Mouse (Mus musculus) testis, adult 2 months (tissue): ENCODE measurements at regions not wholly inside any gene's neighbourhood (a gene's known extent, or its start where the extent isn't known, plus 50 kb on each side); places are given as distances from the start of the nearest gene placed in this dataset.

Experiments used
- CTCF ChIP-seq: fragments of 200-500 bp; IDR thresholded peaks from 2 replicates; pipeline ENCODE4 v1.5.1; 2012; ENCODE audit warnings: low read depth, mild to moderate bottlenecking, inconsistent platforms, low read length, moderate library complexity; ENCODE audit not compliant: control insufficient read depth, insufficient read depth, insufficient replicate concordance
- POLR2A ChIP-seq: fragments of 200-500 bp; IDR thresholded peaks from 2 replicates; pipeline ENCODE4 v1.6.1; 2012; ENCODE audit warnings: low read depth, mild to moderate bottlenecking, inconsistent platforms, low read length, moderate library complexity; ENCODE audit not compliant: control insufficient read depth

DNA sequence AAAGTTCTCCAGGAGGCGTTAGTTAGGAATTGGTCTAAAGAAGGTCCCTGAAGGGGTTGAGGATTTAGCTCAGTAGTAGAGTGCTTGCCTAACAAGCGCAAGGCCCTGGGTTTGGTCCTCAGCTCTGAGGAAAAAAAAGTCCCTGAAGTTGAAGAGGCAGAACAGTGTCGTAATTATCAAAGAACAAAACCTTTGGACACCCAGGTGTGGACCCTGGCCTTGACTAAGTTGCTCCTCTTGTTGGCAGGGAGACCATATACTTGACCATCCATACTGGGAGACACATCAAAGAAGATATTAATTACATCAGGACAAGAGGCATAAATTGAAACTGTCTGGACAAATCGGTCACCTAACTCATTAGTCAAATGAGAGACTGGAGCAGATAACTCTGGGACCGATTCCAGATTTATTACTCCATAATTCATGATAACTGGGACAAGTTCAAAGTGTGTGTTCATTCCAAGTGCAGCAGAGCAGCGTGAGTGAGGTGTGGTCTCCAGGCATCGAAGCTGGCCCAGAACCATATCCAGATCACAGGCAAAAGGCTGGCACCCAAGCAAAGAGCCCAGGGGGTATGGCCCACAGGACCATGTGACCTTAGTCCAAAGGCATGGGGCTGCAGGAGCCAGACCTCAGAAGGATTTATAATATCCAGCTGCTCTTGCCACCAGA, 652.9 kb upstream of the Gm19410 start:
- TF ChIP-seq POLR2A, result no peak
- no peak for TF ChIP-seq CTCF
